Comparison of ENCODE assay signal across 8 mouse cellular contexts in the genomic region with DNA sequence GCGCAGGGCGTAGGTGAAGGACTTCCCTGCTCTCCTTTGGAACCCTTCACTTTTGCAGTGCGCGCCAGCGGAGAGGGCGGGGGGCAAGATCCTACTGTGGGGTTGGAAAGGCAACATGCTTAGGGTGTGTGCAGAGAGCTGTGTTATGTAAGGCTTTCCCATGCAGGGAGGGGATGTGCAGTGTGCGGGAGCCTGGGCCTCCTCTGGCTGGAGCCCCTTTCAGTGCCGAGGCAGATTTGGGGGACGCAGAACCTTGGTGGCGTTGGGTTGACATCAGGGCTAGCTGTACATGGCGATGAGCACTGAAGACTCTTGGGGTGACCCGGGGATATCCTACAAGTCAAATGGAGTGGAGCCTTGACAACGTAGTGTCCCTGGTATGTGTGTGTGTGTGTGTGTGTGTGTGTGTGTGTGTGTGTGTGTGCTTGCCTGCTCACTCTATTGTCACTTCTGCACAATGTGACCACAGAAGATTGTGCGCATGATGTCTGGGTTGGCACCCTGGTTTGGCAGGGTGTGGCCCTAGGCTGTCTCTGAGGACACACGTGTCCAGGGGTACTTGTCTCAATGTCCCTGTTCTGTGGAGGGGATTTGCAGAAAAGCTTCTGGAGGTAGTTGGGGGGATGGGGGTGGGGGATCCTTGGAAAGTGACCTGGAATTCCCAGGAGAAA. TPM values are rescaled to one million over a fixed set of nuclear protein-coding genes. Genes with fewer than 3 reads are reported as not detected.
DNase-seq lines count a peak whose midpoint lies in the region; ATAC-seq and TF ChIP-seq lines count a peak whose summit lies in the region.

No protein-coding gene starts in this region.

- no peak for TF ChIP-seq EP300 in MEL (IDR thresholded peaks at IDR 0.05; ENCODE audit: low read depth in 1 of 2, low read length in 2 of 2)

- H3K36me3 ChIP-seq in heart, embryonic 10.5 days = no peaks in the 10 kb centered on the region
- peaks cover 0 to 4% of the 10 kb centered on the region in 2 experiments; a peak in 1 of 4 replicates for H3K36me3 ChIP-seq in MEL (ENCODE audit: control insufficient read depth in 1 of 2, insufficient read depth in 2 of 2, low read length in 2 of 2)
- no peaks in the 10 kb centered on the region for H3K36me3 ChIP-seq in hindbrain, embryonic 10.5 days
- H3K36me3 ChIP-seq in lung, embryonic 16.5 days (ENCODE audit: control insufficient read depth, insufficient read depth, low read length) = no peaks in the 10 kb centered on the region
- no peaks in the 10 kb centered on the region for H3K36me3 ChIP-seq in stomach, embryonic 16.5 days (ENCODE audit: control insufficient read depth, insufficient read depth, low read length)

- peak overlapping the region; percentile 8 for H3K9ac ChIP-seq in MEL (ENCODE audit: control insufficient read depth, low read depth, low read length, poor library complexity, severe bottlenecking)
- peak overlapping the region; percentile 88 for H3K9ac ChIP-seq in lung, embryonic 16.5 days (ENCODE audit: low read length)
- H3K9ac ChIP-seq in stomach, embryonic 16.5 days (ENCODE audit: low read length) = peak overlapping the region; percentile 97

- no peak for TF ChIP-seq RAD21 in MEL (IDR thresholded peaks at IDR 0.05; ENCODE audit: low read depth, low read length)

- no peaks in the 10 kb centered on the region for H3K79me2 ChIP-seq in MEL (ENCODE audit: control insufficient read depth, insufficient read depth, low read length, poor library complexity)

- DNase-seq in heart, embryonic 10.5 days (ENCODE audit: low spot score) = peak; percentile 83
- DNase-seq in heart, adult 9 months (ENCODE audit: low spot score in 2 of 2) = no peak
- peak; percentile 41 for DNase-seq in MEL (ENCODE audit: low read depth, low spot score)
- DNase-seq in hindbrain, embryonic 10.5 days (ENCODE audit: low spot score) = no peak
- no peak for DNase-seq in layer of hippocampus, adult 9-11 months
- no peak for DNase-seq in cerebellum, postnatal 36 days

- no peaks in the 10 kb centered on the region for H3K9me3 ChIP-seq in heart, embryonic 10.5 days
- H3K9me3 ChIP-seq in MEL (replicated peaks; ENCODE audit: insufficient read depth, low read length) = no peaks in the 10 kb centered on the region
- H3K9me3 ChIP-seq in hindbrain, embryonic 10.5 days = no peaks in the 10 kb centered on the region
- no peaks in the 10 kb centered on the region for H3K9me3 ChIP-seq in lung, embryonic 16.5 days (ENCODE audit: control insufficient read depth, low read length)
- H3K9me3 ChIP-seq in stomach, embryonic 16.5 days (replicated peaks; ENCODE audit: control insufficient read depth, low read length) = no peaks in the 10 kb centered on the region

- peaks cover 74% of the 10 kb centered on the region for H3K4me1 ChIP-seq in heart, embryonic 10.5 days
- peaks cover 4 to 12% of the 10 kb centered on the region in 2 experiments for H3K4me1 ChIP-seq in MEL (ENCODE audit: control insufficient read depth in 1 of 2, insufficient read depth in 2 of 2, low read length in 2 of 2)
- peaks cover 49% of the 10 kb centered on the region for H3K4me1 ChIP-seq in hindbrain, embryonic 10.5 days (replicated peaks)
- peaks cover 54% of the 10 kb centered on the region for H3K4me1 ChIP-seq in lung, embryonic 16.5 days (replicated peaks; ENCODE audit: control insufficient read depth, insufficient read depth, low read length)
- H3K4me1 ChIP-seq in stomach, embryonic 16.5 days (ENCODE audit: control insufficient read depth, insufficient read depth, low read length) = peaks cover 62% of the 10 kb centered on the region

- peaks cover 8% of the 10 kb centered on the region; the same call in 1 of the 2 replicates for H3K27me3 ChIP-seq in heart, embryonic 10.5 days (ENCODE audit: insufficient read depth, poor library complexity, severe bottlenecking)
- H3K27me3 ChIP-seq in MEL (ENCODE audit: control insufficient read depth in 1 of 2, insufficient read depth in 2 of 2, low read length in 2 of 2) = no peaks in the 10 kb centered on the region; a peak in 1 of 4 replicates
- peaks cover 60% of the 10 kb centered on the region for H3K27me3 ChIP-seq in hindbrain, embryonic 10.5 days (ENCODE audit: insufficient read depth, poor library complexity, severe bottlenecking)
- H3K27me3 ChIP-seq in lung, embryonic 16.5 days (ENCODE audit: control insufficient read depth, insufficient read depth, low read depth, low read length) = no peaks in the 10 kb centered on the region
- no peaks in the 10 kb centered on the region for H3K27me3 ChIP-seq in stomach, embryonic 16.5 days (ENCODE audit: control insufficient read depth, insufficient read depth, low read length)

- no peak for TF ChIP-seq CTCF in MEL (IDR thresholded peaks at IDR 0.05 in 2 of 3, conservative IDR thresholded peaks at IDR 0.05 in 1 of 3; ENCODE audit: control insufficient read depth in 1 of 3, insufficient read depth in 1 of 3, low read depth in 2 of 3, low read length in 3 of 3, poor library complexity in 1 of 3, severe bottlenecking in 1 of 3)

- WGBS in heart, embryonic 10.5 days = 11% methylated on average over 15 of the region's 15 CpGs
- 17% methylated on average over 15 of the region's 15 CpGs for WGBS in hindbrain, embryonic 10.5 days
- 15% methylated on average over 15 of the region's 15 CpGs for WGBS in lung, embryonic 16.5 days
- WGBS in stomach, embryonic 16.5 days = 12% methylated on average over 15 of the region's 15 CpGs

- H3K4me2 ChIP-seq in lung, embryonic 16.5 days (ENCODE audit: low read depth, low read length) = peak overlapping the region; percentile 66
- peak overlapping the region; percentile 76 for H3K4me2 ChIP-seq in stomach, embryonic 16.5 days (ENCODE audit: low read depth, low read length)

- H3K4me3 ChIP-seq in heart, embryonic 10.5 days = peak overlapping the region; percentile 81
- peak overlapping the region; percentile 18 to 24; a peak in 3 of 4 replicates for H3K4me3 ChIP-seq in MEL (ENCODE audit: control insufficient read depth in 1 of 2, insufficient read depth in 1 of 2, low read depth in 2 of 2, low read length in 2 of 2)
- peak overlapping the region; percentile 70 for H3K4me3 ChIP-seq in hindbrain, embryonic 10.5 days
- peak overlapping the region; percentile 79 for H3K4me3 ChIP-seq in lung, embryonic 16.5 days (ENCODE audit: low read length)
- H3K4me3 ChIP-seq in stomach, embryonic 16.5 days (replicated peaks; ENCODE audit: low read length) = peak overlapping the region; percentile 87

- no peak for TF ChIP-seq POLR2A in MEL (IDR thresholded peaks at IDR 0.05; ENCODE audit: control insufficient read depth in 1 of 2, insufficient read depth in 1 of 2, low read depth in 1 of 2, low read length in 2 of 2, poor library complexity in 1 of 2)

- peak; percentile 72 for ATAC-seq in lung, embryonic 16.5 days (ENCODE audit: low read depth)
- peak; percentile 61 for ATAC-seq in stomach, embryonic 16.5 days (ENCODE audit: insufficient read depth, low FRiP score)

- H3K27ac ChIP-seq in heart, embryonic 10.5 days = peak overlapping the region; percentile 95
- no peak overlapping the region for H3K27ac ChIP-seq in MEL (ENCODE audit: control insufficient read depth, low read depth, low read length)
- peak overlapping the region; percentile 86 for H3K27ac ChIP-seq in hindbrain, embryonic 10.5 days
- peak overlapping the region; percentile 95 for H3K27ac ChIP-seq in lung, embryonic 16.5 days (ENCODE audit: low read length)
- H3K27ac ChIP-seq in stomach, embryonic 16.5 days (ENCODE audit: low read length) = peak overlapping the region; percentile 99

TF ChIP-seq in MEL, 35 proteins besides CTCF, POLR2A, EP300 and RAD21 (continues in another document):
- TF ChIP-seq ELF1 (IDR thresholded peaks at IDR 0.05; ENCODE audit: low read depth, low read length) = no peak
- TF ChIP-seq ZKSCAN1 (IDR thresholded peaks at IDR 0.05; ENCODE audit: low read depth, low read length) = no peak

RNA-seq across cellular contexts. Expression of a gene that starts 1.5 kb away (rescaled TPM):
- polyA plus RNA-seq in heart, embryonic 10.5 days (2016; fragmentation: Nextera tagmentation; extraction: Ambion mirVana) = 15.1 and 19.4 TPM in 2 replicates
- 1.2 and 1.3 TPM in 2 replicates for total RNA-seq in MEL (2012; rRNA removed)
- polyA plus RNA-seq in MEL (2012; ENCODE audit: insufficient read depth in 1 of 2, insufficient read length in 2 of 2, low read depth in 1 of 2, low replicate concordance in 2 of 2, missing spikeins in 1 of 2) = 1 to 10 TPM in 1 of 2 experiments, not detected in 1; 2.2 TPM
- polyA plus RNA-seq in hindbrain, embryonic 10.5 days (2016; fragmentation: Nextera tagmentation; extraction: Ambion mirVana) = 8.1 and 11.0 TPM in 2 replicates
- 30.5 and 31.0 TPM in 2 replicates for polyA plus RNA-seq in lung, embryonic 16.5 days (2015; fragmentation: Nextera tagmentation; extraction: Ambion mirVana)
- polyA plus RNA-seq in stomach, embryonic 16.5 days (2015; fragmentation: Nextera tagmentation; extraction: Ambion mirVana) = 46.4 and 48.3 TPM in 2 replicates

RNA-seq across cellular contexts. Expression of a gene that starts 23.7 kb away (rescaled TPM):
- polyA plus RNA-seq in heart, embryonic 10.5 days (2016; fragmentation: Nextera tagmentation; extraction: Ambion mirVana) = 378 and 459 TPM in 2 replicates
- total RNA-seq in MEL (2012; rRNA removed) = 1,362 and 1,397 TPM in 2 replicates
- 1,000 to 10,000 TPM; 1,691 to 1,817 TPM for polyA plus RNA-seq in MEL (2012; ENCODE audit: insufficient read depth in 1 of 2, insufficient read length in 2 of 2, low read depth in 1 of 2, low replicate concordance in 2 of 2, missing spikeins in 1 of 2)
- polyA plus RNA-seq in hindbrain, embryonic 10.5 days (2016; fragmentation: Nextera tagmentation; extraction: Ambion mirVana) = 402 and 497 TPM in 2 replicates
- polyA plus RNA-seq in lung, embryonic 16.5 days (2015; fragmentation: Nextera tagmentation; extraction: Ambion mirVana) = 366 TPM in 2 replicates
- polyA plus RNA-seq in stomach, embryonic 16.5 days (2015; fragmentation: Nextera tagmentation; extraction: Ambion mirVana) = 401 and 441 TPM in 2 replicates

RNA-seq across cellular contexts. Expression of a gene that starts 36.9 kb away (rescaled TPM):
- 25.7 and 32.8 TPM in 2 replicates for polyA plus RNA-seq in heart, embryonic 10.5 days (2016; fragmentation: Nextera tagmentation; extraction: Ambion mirVana)
- 54.6 and 54.9 TPM in 2 replicates for total RNA-seq in MEL (2012; rRNA removed)
- 10 to 100 TPM in 1 of 2 experiments, not detected in 1; 68.2 TPM for polyA plus RNA-seq in MEL (2012; ENCODE audit: insufficient read depth in 1 of 2, insufficient read length in 2 of 2, low read depth in 1 of 2, low replicate concordance in 2 of 2, missing spikeins in 1 of 2)
- 39.3 and 41.2 TPM in 2 replicates for polyA plus RNA-seq in hindbrain, embryonic 10.5 days (2016; fragmentation: Nextera tagmentation; extraction: Ambion mirVana)
- 27.5 and 28.9 TPM in 2 replicates for polyA plus RNA-seq in lung, embryonic 16.5 days (2015; fragmentation: Nextera tagmentation; extraction: Ambion mirVana)
- 30.0 and 34.9 TPM in 2 replicates for polyA plus RNA-seq in stomach, embryonic 16.5 days (2015; fragmentation: Nextera tagmentation; extraction: Ambion mirVana)

RNA-seq across cellular contexts. Expression of a gene that starts 48.9 kb away (rescaled TPM):
- 113 and 140 TPM in 2 replicates for polyA plus RNA-seq in heart, embryonic 10.5 days (2016; fragmentation: Nextera tagmentation; extraction: Ambion mirVana)
- total RNA-seq in MEL (2012; rRNA removed) = 150 and 171 TPM in 2 replicates
- polyA plus RNA-seq in MEL (2012; ENCODE audit: insufficient read depth in 1 of 2, insufficient read length in 2 of 2, low read depth in 1 of 2, low replicate concordance in 2 of 2, missing spikeins in 1 of 2) = 100 to 1,000 TPM; 116 to 167 TPM
- 178 and 184 TPM in 2 replicates for polyA plus RNA-seq in hindbrain, embryonic 10.5 days (2016; fragmentation: Nextera tagmentation; extraction: Ambion mirVana)
- 149 and 164 TPM in 2 replicates for polyA plus RNA-seq in lung, embryonic 16.5 days (2015; fragmentation: Nextera tagmentation; extraction: Ambion mirVana)
- polyA plus RNA-seq in stomach, embryonic 16.5 days (2015; fragmentation: Nextera tagmentation; extraction: Ambion mirVana) = 142 and 149 TPM in 2 replicates

Comparison
In these comparisons a context has a peak if more than half of its experiments do, and no peak if none do; other contexts are left out.
1. DNase-seq: peak in heart, embryonic 10.5 days (single experiment) and MEL (single experiment); none in heart, adult 9 months (0 of 2), hindbrain, embryonic 10.5 days (single experiment), layer of hippocampus, adult 9-11 months (single experiment) and cerebellum, postnatal 36 days (0 of 2).
2. H3K4me3 ChIP-seq: peak in every context shown above with its lines; median percentile 87 in stomach, embryonic 16.5 days; 81 in heart, embryonic 10.5 days; 79 in lung, embryonic 16.5 days; 70 in hindbrain, embryonic 10.5 days; 21 in MEL.
3. H3K9ac ChIP-seq: peak in every context shown above with its lines; median percentile 97 in stomach, embryonic 16.5 days; 88 in lung, embryonic 16.5 days; 8 in MEL.